Mouse (Mus musculus) NIH3T3 (cell line): Measurements from ENCODE around the gene Psmd11.
A peak's percentile ranks its signal among the peaks of the same experiment; 100 is the strongest.

Source experiments
- DNase-seq: peaks from one replicate; pipeline ENCODE4 v3.0.0-alpha.2; 2012; ENCODE audit warnings: low read depth

The Psmd11 gene

GRCm38 (mm10) chr11:80505581-80505980 is 77.2 kb downstream of the Psmd11 start:
- DNase-seq = no peak

GRCm38 (mm10) chr11:80506483-80506882 is 78.1 kb downstream of the Psmd11 start:
- DNase-seq = no peak

- no peak for DNase-seq
Observed at GRCm38 (mm10) chr11:80507791-80508190, 79.4 kb downstream of the Psmd11 start.

GRCm38 (mm10) chr11:80508361-80509175 is 80.2 kb downstream of the Psmd11 start:
- no peak for DNase-seq

GRCm38 (mm10) chr11:80509176-80509506 is 80.7 kb downstream of the Psmd11 start:
- DNase-seq = no peak

GRCm38 (mm10) chr11:80510124-80510523 is 81.7 kb downstream of the Psmd11 start:
- no peak for DNase-seq

GRCm38 (mm10) chr11:80512313-80513056 is 84.1 kb downstream of the Psmd11 start:
- DNase-seq = no peak

GRCm38 (mm10) chr11:80513796-80514195 is 85.4 kb downstream of the Psmd11 start:
- peak; percentile 27 for DNase-seq

GRCm38 (mm10) chr11:80515346-80515745 is 86.9 kb downstream of the Psmd11 start:
- DNase-seq = no peak

GRCm38 (mm10) chr11:80515895-80516294 is 87.5 kb downstream of the Psmd11 start:
- DNase-seq = no peak

- DNase-seq = no peak
Observed at GRCm38 (mm10) chr11:80518421-80519367, 90.3 kb downstream of the Psmd11 start.

GRCm38 (mm10) chr11:80521148-80521547 is 92.7 kb downstream of the Psmd11 start:
- DNase-seq = no peak
